Mouse (Mus musculus) C2C12 (cell line): ENCODE data around the gene Fancc.

Source experiments
- CTCF ChIP-seq: IDR thresholded peaks from one replicate; pipeline ENCODE4 v1.5.1; 2011; ENCODE audit not compliant: control insufficient read depth, insufficient read depth, insufficient read length
- FOSL1 ChIP-seq: IDR thresholded peaks from one replicate; pipeline ENCODE4 v1.8.0; 2011; ENCODE audit warnings: mild to moderate bottlenecking, low read length; ENCODE audit not compliant: poor library complexity, insufficient read depth, severe bottlenecking
- MAX ChIP-seq: IDR thresholded peaks from one replicate; pipeline ENCODE4 v1.6.1; 2011; ENCODE audit warnings: mild to moderate bottlenecking, control low read depth
- MYOD1 ChIP-seq: IDR thresholded peaks from one replicate; pipeline ENCODE4 v1.6.1; 2011; ENCODE audit warnings: low read depth; ENCODE audit not compliant: control insufficient read depth, insufficient read length

DNA sequence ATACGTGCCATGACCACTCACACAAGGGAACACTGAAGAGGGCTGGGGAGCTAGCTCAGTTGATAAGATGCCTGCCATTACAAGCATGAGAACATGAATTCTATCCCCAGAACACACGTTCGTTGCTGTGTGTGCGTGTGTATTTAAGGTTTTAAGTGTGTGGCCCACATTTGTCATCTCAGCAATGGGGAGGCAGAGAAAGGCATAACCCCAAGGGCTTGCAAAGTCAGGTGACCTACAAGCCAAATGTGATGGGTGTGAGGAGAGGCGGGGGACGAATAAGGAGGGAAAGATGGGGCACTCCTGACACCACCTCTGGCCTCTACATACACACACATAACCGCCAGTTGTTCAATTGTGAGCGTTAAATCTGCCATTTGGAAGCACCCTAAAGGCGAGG lies 66.9 kb downstream of the Fancc start:
- TF ChIP-seq CTCF (no peak), FOSL1 (no peak), MAX (no peak), MYOD1 (no peak)
